Mouse (Mus musculus): Measurements from ENCODE around the gene Ddn.

The Ddn gene

GRCm38 (mm10) chr15:98775533-98775932 is 33.8 kb downstream of the Ddn start:
- no peak for DNase-seq (ENCODE audit: low spot score)

DNA sequence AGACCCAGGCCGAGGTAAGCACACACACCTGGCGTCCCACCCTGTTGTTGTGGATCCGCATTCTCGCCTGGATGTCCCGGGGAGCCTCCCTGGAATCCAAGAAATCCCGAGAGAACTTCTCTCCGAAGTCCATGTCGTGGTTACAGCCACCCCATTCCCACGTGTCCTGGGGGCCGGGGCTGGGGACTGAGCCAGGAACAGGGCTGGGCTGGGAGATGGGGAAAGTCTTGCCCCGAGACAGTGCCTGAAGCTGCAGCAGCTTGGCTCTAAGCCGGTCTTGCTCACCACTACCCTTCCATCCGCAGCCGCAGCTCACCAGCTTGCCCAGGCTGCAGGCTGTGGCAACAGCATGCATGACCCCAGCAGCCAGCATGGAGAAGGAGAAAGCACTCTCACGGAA is 35.2 kb downstream of the Ddn start:
- DNase-seq (ENCODE audit: low spot score): no peak

GRCm38 (mm10) chr15:98772511-98773211 is 36.6 kb downstream of the Ddn start:
- DNase-seq (ENCODE audit: low spot score): peak; percentile 47

DNA sequence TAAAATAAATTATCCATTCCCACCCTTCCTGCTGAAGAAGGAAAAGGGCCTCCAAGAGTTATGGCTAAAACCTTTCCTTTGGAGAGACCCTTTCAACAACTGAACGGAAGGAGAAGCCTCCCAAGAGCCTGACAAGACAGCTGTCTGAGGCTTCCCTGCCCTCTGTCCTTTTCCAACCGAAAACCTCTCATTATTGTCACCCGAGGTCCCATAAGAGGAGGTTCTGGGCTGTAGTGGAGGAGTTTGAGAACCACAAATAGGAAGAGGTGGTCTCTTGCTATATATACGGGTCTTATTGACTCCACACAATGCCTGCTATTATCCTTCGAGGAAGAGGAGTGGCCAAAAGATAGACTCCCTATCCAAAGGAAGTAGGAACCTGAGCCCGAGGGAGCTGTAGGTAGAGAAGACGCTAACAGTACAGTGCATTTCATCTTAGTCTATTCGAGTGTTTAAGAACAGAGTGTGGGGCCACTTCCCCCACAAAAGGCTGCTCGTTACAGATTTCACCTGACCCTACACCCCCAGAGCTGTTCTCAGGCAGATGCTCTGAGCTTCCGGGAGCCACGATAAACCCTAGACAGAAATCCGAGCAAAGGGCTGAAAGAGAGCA is 37.4 kb downstream of the Ddn start:
- no peak for DNase-seq (ENCODE audit: low spot score)

- DNase-seq (ENCODE audit: low spot score): no peak
Measured at GRCm38 (mm10) chr15:98768259-98768658, 41.0 kb downstream of the Ddn start.

GRCm38 (mm10) chr15:98765929-98766328 is 43.4 kb downstream of the Ddn start:
- no peak for DNase-seq (ENCODE audit: low spot score)

DNA sequence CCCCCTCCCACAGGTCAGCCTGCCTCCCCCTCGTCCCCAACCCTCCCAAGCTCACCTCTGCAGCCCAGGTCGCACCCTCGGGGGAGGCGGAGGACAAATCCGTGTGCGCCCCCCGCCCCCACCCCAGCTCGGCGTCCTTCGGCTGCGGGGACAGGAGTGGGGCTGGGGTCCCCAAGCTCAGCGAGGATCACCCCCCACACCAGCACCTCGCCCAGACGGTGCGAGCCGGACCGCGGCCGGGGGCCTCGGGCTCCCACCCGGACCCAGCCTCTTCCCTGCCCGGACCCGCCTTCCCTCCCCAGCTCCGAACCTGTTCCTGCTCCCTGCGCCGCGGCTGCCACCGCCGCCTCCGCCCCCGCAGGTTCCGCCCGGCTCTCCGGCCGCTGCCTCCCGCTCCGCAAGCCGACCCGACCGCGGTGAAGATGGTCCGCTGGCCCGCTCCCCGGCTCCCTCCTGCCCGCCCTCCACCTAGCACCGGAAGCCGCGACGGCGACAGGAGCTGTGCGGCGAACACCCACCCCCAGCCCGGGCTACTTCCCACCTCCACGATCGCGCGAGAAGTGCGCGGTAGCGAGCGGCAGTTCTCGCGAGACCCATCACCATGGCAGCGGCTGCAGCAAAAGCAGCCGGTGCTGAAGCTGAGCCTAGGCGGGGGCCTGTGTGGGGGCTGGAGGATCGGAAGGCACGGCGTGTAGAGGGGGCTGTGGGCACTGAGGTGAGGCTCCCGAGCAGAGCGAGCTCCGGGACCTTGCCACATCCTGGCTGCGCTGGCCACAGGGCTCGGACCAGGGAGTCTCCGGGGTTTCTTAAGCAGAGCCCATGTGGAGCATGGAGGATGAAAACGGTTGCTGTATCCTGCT is 46.4 kb downstream of the Ddn start, which contains the start of gene Arf3:
Gene Arf3, minus strand, starts transcription at position 545 of the 860 bp plus-strand sequence.
- DNase-seq (ENCODE audit: low spot score): peak; percentile 98

DNA sequence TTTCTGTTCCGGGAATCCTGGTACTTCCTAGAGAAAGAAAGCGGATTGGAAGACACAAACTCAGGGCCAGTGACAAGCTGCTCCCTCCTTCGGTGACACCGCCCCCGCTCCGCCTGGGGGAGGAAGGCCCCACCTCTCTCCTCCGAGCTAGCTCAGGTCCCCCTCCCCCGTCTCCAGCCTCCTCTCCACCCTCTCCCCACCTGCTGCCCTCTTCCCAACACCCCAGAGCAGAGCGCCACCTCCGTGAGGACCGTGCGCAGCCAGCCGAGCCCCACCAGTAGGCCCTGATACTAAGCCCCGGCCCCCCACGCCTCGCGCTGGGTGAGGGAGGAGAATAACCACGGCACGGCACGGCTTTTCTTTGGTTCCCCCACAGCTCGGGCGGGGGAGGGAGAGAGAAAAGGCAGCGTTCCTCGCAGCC is 47.1 kb downstream of the Ddn start:
- peak; percentile 73 for DNase-seq (ENCODE audit: low spot score)

DNA sequence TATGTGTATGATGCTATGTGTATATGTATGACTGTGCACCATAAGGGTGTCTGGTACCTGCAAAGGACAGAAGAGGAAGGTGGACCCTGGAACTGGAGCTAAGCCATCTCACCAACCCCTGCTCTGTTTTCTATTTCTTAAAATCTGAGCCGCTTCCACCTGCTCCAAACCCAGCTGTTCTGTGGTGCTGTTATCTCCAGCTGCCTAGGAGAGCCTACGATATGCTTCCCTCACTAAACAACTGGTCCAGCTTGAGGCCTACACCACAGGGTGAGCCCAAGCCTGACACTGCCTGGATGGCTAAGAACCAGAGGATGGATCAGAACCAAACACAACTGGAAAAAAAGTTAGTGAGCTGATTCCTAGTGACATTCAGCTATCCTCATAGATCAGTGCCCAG is 55.2 kb downstream of the Ddn start:
- DNase-seq (ENCODE audit: low spot score): no peak

Measured in retina, embryonic 14.5 days (tissue).